Mouse (Mus musculus): ENCODE data around the gene Rbm28.
"Not testable (repeated sequence)": the region's sequence is repeated elsewhere in the genome, so short reads cannot be mapped to it uniquely, and the experiment has no call there.

Gene Rbm28

DNA sequence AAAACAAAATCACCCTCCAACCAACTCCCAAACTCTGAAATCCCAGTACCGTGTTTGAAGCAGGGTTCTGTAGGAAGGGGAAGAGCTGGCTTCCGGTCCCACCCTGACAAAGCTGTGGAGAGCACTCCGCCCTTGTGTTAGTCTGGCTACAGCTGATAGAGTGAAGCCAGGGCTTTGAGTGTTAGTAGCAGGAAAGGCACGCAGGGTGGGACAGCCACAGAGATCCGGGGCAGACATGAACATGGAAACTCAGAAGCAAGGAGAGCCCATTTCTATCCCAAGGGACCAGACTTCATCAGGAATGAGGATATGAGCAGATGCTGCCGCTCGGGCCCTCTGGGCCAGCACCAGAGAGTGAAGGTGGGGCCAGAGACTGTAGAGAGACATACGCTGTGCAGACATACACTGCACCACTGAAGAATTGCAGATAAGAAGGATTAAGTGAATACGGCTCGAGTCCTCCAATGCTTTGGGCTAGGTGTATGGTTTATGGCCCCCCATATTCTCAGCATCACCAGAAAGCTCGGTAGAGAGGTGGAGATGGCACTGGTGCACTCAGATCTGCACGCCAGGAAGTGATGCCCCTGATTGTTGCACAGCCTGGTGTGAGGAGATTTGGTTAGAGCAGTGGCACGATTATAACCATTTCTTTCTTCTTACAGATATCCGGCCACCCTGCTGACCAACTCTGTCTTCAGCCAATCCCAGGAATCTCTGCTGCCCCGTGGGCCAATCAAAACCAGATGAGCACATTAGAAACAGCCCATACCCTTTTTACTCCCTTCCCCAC, 29.4 kb upstream of the Rbm28 start:
- no peak for DNase-seq (ENCODE audit: low spot score in 2 of 2)

DNA sequence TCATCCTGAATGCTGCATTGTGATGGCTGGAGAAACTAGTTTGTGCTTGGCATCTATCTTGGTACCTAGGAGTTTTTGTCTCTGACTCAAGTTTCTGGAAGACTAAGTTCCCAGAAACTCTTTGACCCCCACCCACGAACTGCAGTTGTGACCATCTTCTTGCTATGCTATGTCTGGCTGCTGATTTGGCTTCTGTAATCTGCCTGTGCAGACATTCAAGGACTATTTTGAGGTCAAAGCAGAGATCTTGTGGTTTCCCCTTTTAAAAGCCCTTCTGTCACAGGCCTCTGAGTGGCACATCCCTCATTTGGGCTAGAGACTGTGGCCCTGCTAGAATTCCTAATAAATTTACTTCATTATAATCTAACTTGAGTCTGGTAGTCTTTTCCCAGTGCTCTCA, 23.1 kb upstream of the Rbm28 start:
- no peak for DNase-seq (ENCODE audit: low spot score in 2 of 2)

DNA sequence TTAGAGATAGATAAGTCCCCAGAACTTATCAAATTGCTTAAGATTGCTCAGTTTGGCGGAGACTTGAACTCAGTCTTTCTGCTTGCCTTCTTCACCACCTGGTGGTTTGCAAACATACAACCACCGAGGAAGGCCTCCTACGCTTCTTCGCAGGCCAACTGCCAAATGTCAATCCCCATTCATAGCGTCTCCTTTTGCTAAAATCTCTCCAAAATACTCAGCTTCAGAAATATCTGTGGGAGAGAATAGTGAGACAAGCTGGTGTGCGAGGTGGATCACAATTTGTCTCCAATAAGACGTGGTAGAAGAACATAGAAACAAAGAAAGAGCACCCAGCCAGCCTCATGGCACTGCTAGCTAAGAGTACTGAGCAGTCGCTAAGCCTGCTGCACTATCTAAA, 15.0 kb upstream of the Rbm28 start:
- DNase-seq (ENCODE audit: low spot score in 2 of 2) = no peak

DNA sequence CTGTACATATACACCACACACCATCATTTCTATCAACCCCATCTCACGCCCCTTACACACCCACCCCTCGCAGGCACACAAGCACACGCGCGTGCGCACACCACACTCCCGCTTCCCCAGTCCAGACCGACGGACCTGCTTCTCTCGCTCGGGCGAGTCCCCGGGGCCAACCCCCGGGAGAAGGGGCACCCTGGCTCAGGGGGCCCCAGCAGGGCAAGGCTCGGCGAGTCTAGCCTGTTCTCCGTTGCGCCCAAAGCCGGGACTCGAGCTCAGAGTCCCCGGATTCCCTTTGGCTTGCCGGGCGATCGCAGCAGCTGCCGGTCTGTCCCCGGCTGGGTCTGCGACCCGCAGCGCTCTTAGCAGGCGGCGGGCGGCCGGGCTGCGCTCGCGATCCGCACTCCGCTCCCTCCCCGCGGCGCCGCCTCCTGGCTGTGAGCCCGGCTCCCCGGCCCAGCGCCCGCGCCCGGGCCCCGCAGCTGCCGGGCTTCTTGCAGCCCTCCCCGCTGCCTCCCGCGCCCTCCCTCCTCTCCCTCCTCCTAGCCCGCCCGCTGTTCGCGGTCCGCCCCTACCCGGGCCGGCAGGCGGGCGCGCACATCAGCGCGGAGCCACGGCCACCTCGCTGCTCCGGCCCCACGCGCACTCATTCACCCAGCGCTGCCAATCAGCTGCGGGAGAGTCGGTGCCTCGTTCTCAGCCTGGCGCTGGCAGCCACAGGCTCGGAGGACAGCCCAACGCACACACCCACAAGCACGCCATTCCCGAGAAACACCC, 14.3 kb upstream of the Rbm28 start, which contains the start of gene Prrt4:
Gene Prrt4, minus strand, starts transcription at position 697 of the 771 bp plus-strand sequence.
- peak; percentile 13 to 23 for DNase-seq (ENCODE audit: low spot score in 2 of 2)

DNA sequence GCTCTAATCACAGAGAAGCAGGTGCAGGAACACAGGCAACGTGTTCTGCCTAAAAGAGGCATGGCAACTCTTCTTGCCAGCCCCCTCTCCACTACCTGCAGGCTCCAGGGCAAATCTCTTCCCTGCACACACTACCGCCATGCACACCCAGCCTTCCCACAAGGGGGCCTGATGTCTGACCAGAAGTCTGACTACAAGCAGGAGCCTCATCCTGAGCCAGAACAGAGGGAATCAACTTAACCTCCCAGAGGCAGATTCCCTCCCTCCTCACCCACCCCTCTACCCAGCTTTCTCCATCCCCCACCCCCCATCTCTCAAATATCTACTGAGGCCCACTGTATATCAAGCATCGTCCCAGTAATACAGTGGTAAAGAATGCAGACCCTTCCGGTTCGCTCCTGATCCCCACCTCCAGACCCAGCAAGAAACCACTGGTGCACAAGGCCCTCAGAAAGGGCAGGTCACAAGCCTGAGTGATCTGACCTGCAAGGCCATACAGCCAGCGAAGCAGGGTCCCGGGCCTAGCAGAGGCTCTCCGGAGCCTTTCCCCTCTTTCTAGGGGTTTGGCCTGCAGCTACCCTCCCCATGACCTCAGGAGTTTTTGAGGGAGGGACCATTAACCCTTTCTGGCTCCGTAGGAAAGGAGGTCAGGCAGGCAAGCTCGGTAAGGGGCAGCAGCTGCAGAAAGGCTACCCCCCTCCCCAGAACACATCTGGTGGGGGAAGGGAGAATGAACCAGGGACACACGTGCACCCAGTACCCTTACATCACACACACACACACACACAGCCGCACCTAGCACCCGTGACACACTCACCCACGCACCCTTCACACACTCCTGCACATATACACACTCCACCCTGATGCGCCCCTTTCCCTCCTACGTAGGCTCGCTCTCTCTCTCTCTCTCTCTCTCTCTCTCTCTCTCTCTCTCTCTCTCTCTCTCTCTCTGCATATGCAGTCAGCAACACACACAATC, 13.4 kb upstream of the Rbm28 start:
- no peak for DNase-seq (ENCODE audit: low spot score in 2 of 2)

DNA sequence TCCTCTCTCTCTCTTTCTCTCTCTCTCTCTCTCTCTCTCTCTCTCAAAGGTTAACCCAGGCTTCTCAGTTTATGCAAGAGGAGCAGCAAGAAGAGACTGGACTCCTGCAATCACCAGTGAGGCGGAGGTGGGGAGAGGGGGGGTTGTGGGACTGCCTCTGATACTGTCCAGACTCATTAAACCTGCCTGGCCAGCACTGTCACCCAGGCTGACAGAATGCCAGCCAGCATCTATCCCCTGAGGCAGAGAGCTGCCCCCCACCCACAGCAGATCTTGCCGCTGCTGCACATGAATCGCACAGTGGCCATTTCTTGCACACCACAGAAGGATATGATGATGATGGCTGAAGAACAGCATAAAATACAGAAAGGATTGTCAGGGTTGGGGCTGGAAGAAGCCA, 10.3 kb upstream of the Rbm28 start:
- no peak for DNase-seq (ENCODE audit: low spot score in 2 of 2)

DNA sequence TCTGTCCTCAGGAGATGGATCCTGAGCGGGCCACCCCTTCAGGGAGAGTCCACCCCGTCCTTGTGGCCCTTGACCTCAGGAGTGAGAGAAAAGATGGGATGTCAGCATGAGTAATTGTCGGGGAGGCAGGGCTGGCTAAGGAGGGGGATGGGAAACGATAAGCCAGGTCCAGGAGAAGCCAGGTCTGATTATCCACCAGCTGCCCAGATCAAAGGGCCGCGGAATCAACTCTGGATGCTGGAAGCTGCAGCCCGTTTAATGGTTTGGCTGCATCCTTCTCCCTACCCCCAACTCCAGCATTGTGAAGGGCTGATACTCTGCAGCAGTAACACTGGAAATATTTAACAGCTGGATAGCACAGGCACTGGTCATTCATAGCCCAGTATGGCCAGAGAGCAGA, 9.6 kb upstream of the Rbm28 start:
- DNase-seq (ENCODE audit: low spot score in 2 of 2) = no peak

DNA sequence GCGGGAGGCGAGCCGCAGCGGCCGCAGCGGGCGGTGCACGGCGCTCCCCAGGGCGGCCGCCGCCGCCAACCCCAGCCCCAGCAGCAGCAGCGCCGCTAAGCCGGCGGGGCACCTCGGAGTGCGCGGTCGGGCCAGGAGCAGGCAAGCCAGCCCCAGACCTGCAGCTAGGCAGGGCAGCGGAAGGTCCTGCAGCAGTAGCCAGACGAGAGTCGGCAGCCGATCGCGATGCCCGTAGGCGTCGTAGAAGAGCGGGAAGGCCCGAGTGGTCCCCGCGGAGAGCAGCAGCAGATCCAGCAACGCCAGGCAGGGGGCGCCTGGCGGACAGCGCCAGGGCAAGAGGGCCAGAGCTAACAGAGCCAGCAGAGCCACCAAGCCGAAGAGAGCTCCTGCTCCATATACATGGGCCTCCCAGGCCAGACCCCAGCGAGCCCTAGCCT, 6.2 kb upstream of the Rbm28 start:
- peak; percentile 67 to 70 for DNase-seq (ENCODE audit: low spot score in 2 of 2)

DNA sequence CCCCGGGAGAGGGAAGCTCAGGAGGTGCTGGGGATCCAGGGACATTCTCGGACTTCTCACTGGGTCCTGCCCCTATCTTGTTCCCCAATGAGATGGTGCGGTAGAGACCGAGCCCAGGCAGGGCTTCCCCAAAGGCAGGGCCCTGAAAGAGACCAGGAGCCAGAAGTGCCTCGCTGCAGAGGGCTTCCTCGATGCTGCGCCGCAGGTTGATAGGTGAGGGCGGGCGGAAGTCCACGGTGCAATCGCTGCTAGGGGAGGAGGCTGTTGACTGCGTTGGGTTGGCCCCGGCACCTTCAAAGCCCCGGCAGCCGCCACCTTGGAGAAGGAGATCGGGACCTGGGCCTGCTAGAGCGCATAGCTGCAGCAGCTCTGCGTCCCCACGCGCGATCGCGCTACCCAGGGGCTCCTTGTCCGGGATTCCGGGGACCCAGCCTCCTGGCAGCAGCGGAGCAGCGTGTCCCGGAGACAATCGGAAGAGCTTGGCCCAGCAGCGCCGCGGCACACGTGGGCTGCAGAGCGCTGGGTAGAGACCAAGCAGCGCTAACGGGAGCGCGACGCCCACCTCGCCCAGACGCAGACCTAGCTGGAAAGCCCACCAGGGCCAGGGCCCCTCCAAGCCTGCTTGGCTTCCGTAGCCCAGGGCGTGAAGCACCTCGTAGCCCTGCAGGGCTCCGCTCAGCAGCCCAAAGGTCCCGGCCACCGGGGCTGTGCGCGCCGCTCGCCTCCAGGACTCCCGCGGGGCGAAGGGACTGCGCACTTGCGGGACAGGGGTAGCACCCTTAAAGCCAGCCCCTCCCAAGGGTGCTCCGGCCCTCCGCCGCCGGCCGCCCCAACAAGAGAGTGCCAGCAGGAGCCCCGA, 5.5 kb upstream of the Rbm28 start:
- DNase-seq (ENCODE audit: low spot score in 2 of 2) = peak in 1 of 2 experiments; percentile 21

DNA sequence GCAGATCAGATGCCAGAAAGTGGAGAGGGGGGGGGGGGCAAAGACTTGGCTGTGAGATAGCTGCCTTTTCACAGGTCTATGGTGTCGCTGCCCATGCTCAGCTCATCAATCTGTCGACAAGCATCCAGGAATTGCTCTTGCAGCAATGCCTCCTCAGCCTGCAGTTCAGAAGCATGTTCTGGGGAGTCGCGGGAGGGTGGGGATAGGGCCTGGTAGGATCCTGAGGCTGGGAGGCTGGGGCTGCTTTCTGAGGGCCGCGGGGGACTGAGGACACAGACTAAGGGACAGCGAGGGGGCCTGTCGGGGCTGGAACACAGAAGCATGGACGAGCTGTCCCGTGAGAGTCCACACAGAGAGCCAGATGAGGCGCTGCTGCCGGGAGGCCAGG, 4.9 kb upstream of the Rbm28 start:
- no peak for DNase-seq (ENCODE audit: low spot score in 2 of 2)

DNA sequence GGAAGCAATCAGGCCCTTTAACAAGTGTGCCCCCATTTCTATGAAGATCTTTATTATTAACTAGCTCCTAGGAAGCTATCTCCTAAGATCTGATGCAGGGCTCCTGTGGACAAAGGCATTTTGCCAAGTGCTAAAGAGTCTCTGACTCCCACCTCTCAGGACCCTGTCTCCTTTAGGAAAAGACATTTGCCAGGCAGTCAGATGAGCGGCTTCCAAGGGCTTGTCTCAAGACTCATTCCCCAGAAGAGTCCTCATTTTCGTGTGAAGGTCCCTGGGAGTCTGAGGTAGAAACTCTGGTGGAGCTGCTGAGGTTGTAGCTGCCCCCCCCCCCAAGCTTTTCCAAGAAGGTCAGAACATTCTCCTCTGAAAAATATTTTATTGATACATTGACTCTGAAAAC, 4.1 kb upstream of the Rbm28 start:
- no peak for DNase-seq (ENCODE audit: low spot score in 2 of 2)

DNA sequence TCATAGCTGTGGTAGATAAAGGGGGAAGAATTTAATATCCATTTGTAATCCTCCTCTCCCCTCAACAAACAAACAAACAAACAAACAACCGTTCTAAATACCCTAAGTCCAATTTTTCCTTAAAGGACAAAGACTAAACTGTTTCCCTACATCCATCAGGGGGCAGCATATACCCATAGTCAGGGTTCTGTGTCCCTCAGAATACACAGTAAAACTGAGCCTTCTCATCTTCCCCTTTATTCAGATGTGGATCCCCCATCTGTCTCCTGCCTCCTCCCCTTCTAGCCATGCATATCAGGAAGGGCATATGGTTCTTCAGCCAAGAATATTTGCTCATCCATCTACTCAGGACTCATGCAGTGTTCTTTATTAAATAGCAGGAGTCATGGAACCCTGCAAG, 1.4 kb upstream of the Rbm28 start:
- no peak for DNase-seq (ENCODE audit: low spot score in 2 of 2)

DNA sequence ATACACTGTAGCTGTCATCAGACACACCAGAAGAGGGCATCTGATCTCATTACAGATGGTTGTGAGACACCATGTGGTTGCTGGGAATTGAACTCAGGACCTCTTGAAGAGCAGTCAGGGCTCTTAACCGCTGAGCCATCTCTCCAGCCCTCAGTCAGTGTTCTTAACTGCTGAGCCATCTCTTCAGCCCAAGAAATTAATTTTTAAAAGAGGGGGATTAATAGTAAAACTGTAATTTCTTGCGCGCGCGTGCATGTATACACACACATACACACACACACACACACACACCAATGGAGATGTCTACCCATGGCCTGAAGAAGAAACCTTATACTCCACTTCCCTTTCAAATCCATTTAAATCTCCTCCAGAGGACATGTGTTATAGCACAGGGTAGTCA, 3.5 kb downstream of the Rbm28 start:
- not testable (repeated sequence) for DNase-seq (ENCODE audit: low spot score in 2 of 2)

DNA sequence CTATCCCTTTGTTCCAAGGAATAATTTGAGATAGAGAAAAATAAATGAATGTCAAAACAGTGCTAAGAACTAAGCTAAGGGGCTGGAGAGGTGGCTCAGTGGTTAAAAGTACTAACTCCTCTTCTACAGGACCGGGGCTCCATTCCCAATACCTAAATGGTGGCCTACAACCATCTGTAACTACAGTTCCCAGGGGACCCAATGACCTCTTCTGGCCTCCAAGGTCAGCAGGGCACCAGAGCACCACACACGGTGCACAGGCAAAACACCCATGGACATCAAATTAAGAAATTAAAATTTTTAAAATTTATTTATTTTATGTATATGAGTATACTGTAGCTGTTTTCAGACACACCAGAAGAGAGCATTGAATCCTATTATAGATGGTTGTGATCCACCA, 4.0 kb downstream of the Rbm28 start:
- DNase-seq (ENCODE audit: low spot score in 2 of 2) = no peak

DNA sequence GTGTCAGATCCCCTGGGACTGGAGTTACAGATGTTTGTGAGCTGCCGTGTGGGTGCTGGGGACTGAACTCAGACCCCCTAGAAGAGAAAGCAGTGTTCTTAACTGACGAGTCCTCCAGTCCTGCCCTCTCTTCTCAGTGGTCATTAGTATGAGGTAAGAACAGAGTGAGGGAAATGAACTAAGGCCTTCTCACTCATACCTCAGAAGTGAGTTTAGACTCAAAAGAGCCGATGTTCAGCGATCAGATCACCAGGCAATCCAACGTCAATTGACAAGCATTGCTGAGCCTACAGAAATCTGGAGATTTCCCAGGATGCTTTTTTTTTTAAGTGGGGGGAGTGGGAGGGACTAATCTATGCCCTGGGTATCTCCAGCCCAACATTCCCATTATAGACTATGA, 8.5 kb downstream of the Rbm28 start:
- DNase-seq (ENCODE audit: low spot score in 2 of 2) = no peak

DNA sequence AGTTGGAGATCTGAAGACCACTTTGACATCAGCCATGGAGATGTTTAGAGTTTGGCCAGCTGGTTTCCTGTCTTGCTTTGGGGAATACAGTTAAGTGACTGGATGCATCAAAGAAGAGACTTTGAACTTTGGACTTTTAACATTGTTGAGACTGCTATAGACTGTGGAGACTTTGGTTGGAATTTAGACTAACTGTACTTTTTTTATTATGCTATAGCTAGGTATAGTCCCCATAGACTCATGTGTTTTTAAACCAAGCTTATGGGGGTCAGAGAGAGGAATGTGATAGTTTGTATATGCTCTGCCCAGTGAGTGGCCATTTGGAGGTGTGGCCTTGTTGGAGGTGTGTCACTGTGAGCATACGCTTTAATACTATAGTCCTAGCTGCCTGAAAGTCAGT, 14.8 kb downstream of the Rbm28 start:
- no peak for DNase-seq (ENCODE audit: low spot score in 2 of 2)

DNA sequence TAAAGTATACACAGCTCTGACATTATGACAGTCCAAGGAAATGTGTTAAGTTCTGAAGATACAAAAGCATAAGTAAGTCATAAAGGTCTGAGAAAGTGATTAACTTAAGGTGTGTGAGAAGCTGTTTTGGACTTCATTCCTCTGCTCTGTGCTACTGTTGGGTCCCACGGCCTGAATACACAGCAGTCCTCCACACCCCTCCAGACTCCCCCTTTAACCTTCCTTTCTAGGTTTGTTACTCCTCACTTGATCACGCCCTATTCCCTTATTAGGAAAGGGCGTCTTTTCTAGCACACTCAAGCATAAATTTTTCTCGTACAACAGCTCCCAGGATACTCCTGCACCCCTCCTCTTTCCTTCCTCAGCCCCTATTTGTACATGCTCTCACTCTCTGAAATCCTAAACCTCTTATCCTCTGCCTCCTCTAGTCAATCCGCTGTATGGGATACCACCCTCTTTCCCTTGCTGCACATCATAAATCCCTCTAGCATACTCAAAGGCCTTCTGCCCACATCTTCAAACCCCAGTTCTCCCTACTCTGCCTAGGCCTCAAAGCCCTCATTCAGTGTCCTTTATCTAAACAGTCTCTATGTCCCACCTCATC, 17.3 kb downstream of the Rbm28 start:
- DNase-seq (ENCODE audit: low spot score in 2 of 2) = no peak

DNA sequence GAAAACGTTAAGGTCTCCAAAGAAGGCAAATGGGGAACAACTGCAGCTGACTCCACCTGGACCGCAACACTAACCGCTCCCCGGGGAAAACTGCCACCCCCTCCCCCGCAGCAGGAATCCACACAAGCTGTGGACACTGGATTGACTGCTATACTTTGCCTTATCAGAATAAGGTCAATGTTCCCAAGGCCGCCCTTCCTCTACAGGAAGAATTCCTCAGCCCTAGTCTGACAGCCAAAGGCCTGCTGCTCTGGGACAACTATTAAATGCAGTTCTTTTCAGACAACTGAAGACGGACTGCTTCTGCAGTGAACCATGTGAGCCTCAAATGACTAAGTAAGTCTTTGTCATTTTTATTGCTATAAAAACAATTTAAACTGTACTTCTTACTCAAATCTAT, 18.2 kb downstream of the Rbm28 start:
- DNase-seq (ENCODE audit: low spot score in 2 of 2) = no peak

DNA sequence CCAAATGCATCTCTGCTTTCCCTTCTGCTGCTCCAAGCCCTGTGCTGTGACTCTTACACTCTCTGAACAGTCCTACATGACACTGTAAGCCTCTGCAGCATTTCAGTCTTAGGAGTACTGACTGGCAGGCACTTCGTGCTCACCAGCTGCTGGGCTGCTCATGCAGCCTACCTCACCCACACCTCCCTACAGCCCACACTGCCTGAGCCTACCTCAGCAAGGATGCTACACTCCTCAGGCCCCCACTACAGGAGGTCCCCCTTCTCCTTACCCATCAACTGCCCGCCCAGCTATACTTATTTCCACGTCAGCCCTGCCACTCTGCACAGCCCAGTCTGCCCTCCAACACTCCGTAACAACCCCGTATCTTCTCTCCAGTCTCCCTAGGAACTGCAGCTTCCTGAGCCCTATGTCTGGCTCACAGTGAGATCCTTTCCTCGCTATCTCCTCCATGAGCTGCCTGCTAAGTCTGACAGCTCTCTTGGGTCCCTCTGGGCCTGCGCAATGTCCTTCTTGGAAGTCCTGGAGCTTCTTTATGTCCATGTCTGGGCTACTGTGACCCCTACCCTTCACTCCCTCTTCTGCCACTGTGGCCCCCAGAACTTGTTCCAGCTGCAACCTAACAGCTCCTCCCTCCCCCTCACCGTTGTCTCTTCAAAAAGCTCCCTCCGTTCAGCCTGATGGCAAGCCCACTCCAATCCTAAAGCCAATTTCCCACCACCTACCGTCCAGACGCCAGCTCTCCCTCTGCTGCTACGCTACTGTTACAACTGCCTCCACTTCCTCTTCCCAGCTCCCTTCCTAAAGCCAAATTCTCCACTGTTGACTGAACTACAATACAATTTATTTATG, 19.1 kb downstream of the Rbm28 start:
- no peak for DNase-seq (ENCODE audit: low spot score in 2 of 2)

DNA sequence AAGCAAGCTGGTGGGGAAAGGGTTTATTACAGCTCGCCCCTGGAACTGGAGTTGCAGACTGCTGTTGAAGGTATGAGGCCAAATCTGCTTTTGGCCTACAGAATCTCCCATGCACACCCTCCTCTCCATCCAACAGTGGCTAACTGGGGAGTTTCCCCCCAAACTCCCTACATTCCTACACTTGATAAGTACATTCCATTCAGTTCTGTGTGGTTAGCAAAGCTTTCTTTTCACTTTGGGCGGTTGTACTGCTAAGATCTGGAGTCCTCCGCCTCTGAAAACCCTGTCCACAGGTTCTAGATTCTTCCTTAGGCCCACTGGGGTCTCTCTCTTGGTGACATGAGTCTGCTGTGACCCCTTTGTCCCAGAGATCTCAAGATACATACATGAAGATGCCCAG, 19.8 kb downstream of the Rbm28 start:
- no peak for DNase-seq (ENCODE audit: low spot score in 2 of 2)
